Mouse (Mus musculus): ENCODE results near the gene Wdfy1. TPM values are rescaled to one million over a fixed set of nuclear protein-coding genes. Genes with fewer than 3 reads are reported as not detected.

Gene Wdfy1
- polyA plus RNA-seq, 1 experiment, result 0.58 TPM

GRCm38 (mm10) chr1:79754936-79755335, 21.0 kb downstream of the Wdfy1 start:
- Histone ChIP-seq H3K36me3 (ENCODE audit: control insufficient read depth) (no peaks in the 10 kb centered on the region), H3K4me3 (replicated peaks) (no peak overlapping the region), H3K4me1 (ENCODE audit: control insufficient read depth) (no peaks in the 10 kb centered on the region), H3K9me3 (ENCODE audit: control insufficient read depth, low read length) (peaks cover 2% of the 10 kb centered on the region; the same call in 1 of the 2 replicates), H3K27me3 (ENCODE audit: control insufficient read depth) (no peaks in the 10 kb centered on the region)
- no peak for TF ChIP-seq GATA1 (IDR thresholded peaks at IDR 0.05; ENCODE audit: low read length)
- no peak for TF ChIP-seq TAL1 (IDR thresholded peaks at IDR 0.05; ENCODE audit: low read length)

GRCm38 (mm10) chr1:79753456-79753855, 22.5 kb downstream of the Wdfy1 start:
- TF ChIP-seq TAL1 (IDR thresholded peaks at IDR 0.05; ENCODE audit: low read length) (no peak), GATA1 (IDR thresholded peaks at IDR 0.05; ENCODE audit: low read length) (no peak)
- Histone ChIP-seq H3K27me3 (ENCODE audit: control insufficient read depth) (no peaks in the 10 kb centered on the region), H3K36me3 (ENCODE audit: control insufficient read depth) (no peaks in the 10 kb centered on the region), H3K9me3 (ENCODE audit: control insufficient read depth, low read length) (peaks cover 2% of the 10 kb centered on the region; the same call in 1 of the 2 replicates), H3K4me3 (replicated peaks) (no peak overlapping the region), H3K4me1 (ENCODE audit: control insufficient read depth) (no peaks in the 10 kb centered on the region)

GRCm38 (mm10) chr1:79752714-79753340, 23.1 kb downstream of the Wdfy1 start:
- Histone ChIP-seq H3K4me1 (ENCODE audit: control insufficient read depth) (no peaks in the 10 kb centered on the region), H3K27me3 (ENCODE audit: control insufficient read depth) (no peaks in the 10 kb centered on the region), H3K4me3 (replicated peaks) (no peak overlapping the region), H3K36me3 (ENCODE audit: control insufficient read depth) (no peaks in the 10 kb centered on the region), H3K9me3 (ENCODE audit: control insufficient read depth, low read length) (peaks cover 2% of the 10 kb centered on the region; the same call in 1 of the 2 replicates)
- TF ChIP-seq GATA1 (IDR thresholded peaks at IDR 0.05; ENCODE audit: low read length) (no peak), TAL1 (IDR thresholded peaks at IDR 0.05; ENCODE audit: low read length) (no peak)

GRCm38 (mm10) chr1:79752015-79752695, 23.8 kb downstream of the Wdfy1 start:
- TF ChIP-seq TAL1 (IDR thresholded peaks at IDR 0.05; ENCODE audit: low read length) (no peak), GATA1 (IDR thresholded peaks at IDR 0.05; ENCODE audit: low read length) (no peak)
- Histone ChIP-seq H3K4me1 (ENCODE audit: control insufficient read depth) (no peaks in the 10 kb centered on the region), H3K4me3 (replicated peaks) (no peak overlapping the region), H3K9me3 (ENCODE audit: control insufficient read depth, low read length) (peaks cover 2% of the 10 kb centered on the region; the same call in 1 of the 2 replicates), H3K36me3 (ENCODE audit: control insufficient read depth) (no peaks in the 10 kb centered on the region), H3K27me3 (ENCODE audit: control insufficient read depth) (no peaks in the 10 kb centered on the region)

- Histone ChIP-seq H3K27me3 (ENCODE audit: control insufficient read depth) (no peaks in the 10 kb centered on the region), H3K4me3 (replicated peaks) (no peak overlapping the region), H3K36me3 (ENCODE audit: control insufficient read depth) (no peaks in the 10 kb centered on the region), H3K4me1 (ENCODE audit: control insufficient read depth) (no peaks in the 10 kb centered on the region), H3K9me3 (ENCODE audit: control insufficient read depth, low read length) (peaks cover 2% of the 10 kb centered on the region; the same call in 1 of the 2 replicates)
- no peak for TF ChIP-seq TAL1 (IDR thresholded peaks at IDR 0.05; ENCODE audit: low read length)
- no peak for TF ChIP-seq GATA1 (IDR thresholded peaks at IDR 0.05; ENCODE audit: low read length)
Observed at GRCm38 (mm10) chr1:79751186-79751585, 24.8 kb downstream of the Wdfy1 start.

- no peaks in the 10 kb centered on the region for H3K4me1 ChIP-seq (ENCODE audit: control insufficient read depth)
- TF ChIP-seq TAL1 (IDR thresholded peaks at IDR 0.05; ENCODE audit: low read length), result no peak
- TF ChIP-seq GATA1 (IDR thresholded peaks at IDR 0.05; ENCODE audit: low read length), result no peak
- peaks cover 2% of the 10 kb centered on the region; the same call in 1 of the 2 replicates for H3K9me3 ChIP-seq (ENCODE audit: control insufficient read depth, low read length)
- no peaks in the 10 kb centered on the region for H3K27me3 ChIP-seq (ENCODE audit: control insufficient read depth)
- H3K36me3 ChIP-seq (ENCODE audit: control insufficient read depth), result no peaks in the 10 kb centered on the region
- H3K4me3 ChIP-seq (replicated peaks), result no peak overlapping the region
Observed at GRCm38 (mm10) chr1:79746056-79746455, 29.9 kb downstream of the Wdfy1 start.

GRCm38 (mm10) chr1:79743385-79743784, 32.6 kb downstream of the Wdfy1 start:
- H3K36me3 ChIP-seq (ENCODE audit: control insufficient read depth), result no peaks in the 10 kb centered on the region
- no peaks in the 10 kb centered on the region for H3K4me1 ChIP-seq (ENCODE audit: control insufficient read depth)
- no peaks in the 10 kb centered on the region for H3K9me3 ChIP-seq (ENCODE audit: control insufficient read depth, low read length)
- TF ChIP-seq TAL1 (IDR thresholded peaks at IDR 0.05; ENCODE audit: low read length) (no peak), GATA1 (IDR thresholded peaks at IDR 0.05; ENCODE audit: low read length) (no peak)
- H3K27me3 ChIP-seq (ENCODE audit: control insufficient read depth), result no peaks in the 10 kb centered on the region
- H3K4me3 ChIP-seq (replicated peaks), result no peak overlapping the region

- Histone ChIP-seq H3K4me1 (ENCODE audit: control insufficient read depth) (no peaks in the 10 kb centered on the region), H3K27me3 (ENCODE audit: control insufficient read depth) (no peaks in the 10 kb centered on the region), H3K9me3 (ENCODE audit: control insufficient read depth, low read length) (no peaks in the 10 kb centered on the region), H3K4me3 (replicated peaks) (no peak overlapping the region), H3K36me3 (ENCODE audit: control insufficient read depth) (no peaks in the 10 kb centered on the region)
- no peak for TF ChIP-seq GATA1 (IDR thresholded peaks at IDR 0.05; ENCODE audit: low read length)
- no peak for TF ChIP-seq TAL1 (IDR thresholded peaks at IDR 0.05; ENCODE audit: low read length)
Observed at GRCm38 (mm10) chr1:79742949-79743348, 33.0 kb downstream of the Wdfy1 start.

GRCm38 (mm10) chr1:79741002-79741401, 34.9 kb downstream of the Wdfy1 start:
- Histone ChIP-seq H3K4me3 (replicated peaks) (no peak overlapping the region), H3K4me1 (ENCODE audit: control insufficient read depth) (no peaks in the 10 kb centered on the region), H3K9me3 (ENCODE audit: control insufficient read depth, low read length) (no peaks in the 10 kb centered on the region), H3K27me3 (ENCODE audit: control insufficient read depth) (no peaks in the 10 kb centered on the region), H3K36me3 (ENCODE audit: control insufficient read depth) (no peaks in the 10 kb centered on the region)
- TF ChIP-seq GATA1 (IDR thresholded peaks at IDR 0.05; ENCODE audit: low read length) (no peak), TAL1 (IDR thresholded peaks at IDR 0.05; ENCODE audit: low read length) (no peak)
